Mouse (Mus musculus) myocyte (in vitro differentiated cells): ENCODE measurements at regions not wholly inside any gene's neighbourhood (a gene's known extent, or its start where the extent isn't known, plus 50 kb on each side); places are given as distances from the start of the nearest gene placed in this dataset.

Source experiments
- H3K27me3 ChIP-seq: one replicate; pipeline ENCODE4 v1.6.1; 2011; ENCODE audit not compliant: control insufficient read depth, insufficient read depth, insufficient read length
- H3K36me3 ChIP-seq: one replicate; pipeline ENCODE4 v1.6.1; 2011; ENCODE audit not compliant: control insufficient read depth, insufficient read depth
- H3K4me2 ChIP-seq: one replicate; pipeline ENCODE4 v1.6.1; 2011; ENCODE audit warnings: low read depth, control low read depth
- H3K4me3 ChIP-seq: one replicate; pipeline ENCODE4 v1.5.1; 2011; ENCODE audit warnings: mild to moderate bottlenecking, control low read depth, moderate library complexity
- H3K79me2 ChIP-seq: one replicate; pipeline ENCODE4 v1.6.1; 2011; ENCODE audit not compliant: control insufficient read depth, insufficient read depth
- H3ac ChIP-seq: one replicate; pipeline ENCODE4 v1.6.1; 2011; ENCODE audit not compliant: control insufficient read depth, insufficient read length
- CEBPB ChIP-seq: IDR thresholded peaks from 2 replicates; pipeline ENCODE4 v1.6.1; 2011; ENCODE audit warnings: mild to moderate bottlenecking, moderate library complexity; ENCODE audit not compliant: poor library complexity, insufficient read depth, severe bottlenecking
- E2F4 ChIP-seq: IDR thresholded peaks from one replicate; pipeline ENCODE4 v1.6.1; 2011; ENCODE audit warnings: mild to moderate bottlenecking, control low read depth, moderate library complexity; ENCODE audit not compliant: insufficient read depth
- MAX ChIP-seq: IDR thresholded peaks from one replicate; pipeline ENCODE4 v1.6.1; 2011; ENCODE audit warnings: low read depth, mild to moderate bottlenecking, control low read depth
- MYOD1 ChIP-seq, 3 experiments: IDR thresholded peaks; one replicate each; pipeline ENCODE4 v1.6.1; 2011; ENCODE audit warnings: control low read depth in 2 of 3, low read depth in 2 of 3, mild to moderate bottlenecking in 2 of 3, moderate library complexity in 1 of 3; ENCODE audit not compliant: insufficient read length in 2 of 3, control insufficient read depth in 1 of 3
- MYOG ChIP-seq, 3 experiments: IDR thresholded peaks; one replicate each; pipeline ENCODE4 v1.6.1; 2011; ENCODE audit warnings: control low read depth in 2 of 3, low read depth in 2 of 3, mild to moderate bottlenecking in 2 of 3; ENCODE audit not compliant: insufficient read length in 2 of 3, control insufficient read depth in 1 of 3, insufficient read depth in 1 of 3
- POLR2A ChIP-seq: IDR thresholded peaks from one replicate; pipeline ENCODE4 v1.6.1; 2011; ENCODE audit warnings: low read depth, mild to moderate bottlenecking, control low read depth, moderate library complexity; ENCODE audit not compliant: insufficient read length
- POLR2AphosphoS2 ChIP-seq: IDR thresholded peaks from one replicate; pipeline ENCODE4 v1.6.1; 2011; ENCODE audit warnings: low read depth, control low read depth; ENCODE audit not compliant: insufficient read length
- REST ChIP-seq: IDR thresholded peaks from one replicate; pipeline ENCODE4 v1.6.1; 2011; ENCODE audit warnings: mild to moderate bottlenecking, control low read depth, moderate library complexity; ENCODE audit not compliant: insufficient read depth, insufficient read length
- SRF ChIP-seq: IDR thresholded peaks from one replicate; pipeline ENCODE4 v1.6.1; 2011; ENCODE audit warnings: low read depth; ENCODE audit not compliant: control insufficient read depth, insufficient read length
- TCF12 ChIP-seq: IDR thresholded peaks from one replicate; pipeline ENCODE4 v1.6.1; 2011; ENCODE audit warnings: mild to moderate bottlenecking, control low read depth; ENCODE audit not compliant: poor library complexity, insufficient read depth, severe bottlenecking
- TCF3 ChIP-seq: IDR thresholded peaks from one replicate; pipeline ENCODE4 v1.6.1; 2011; ENCODE audit warnings: low read depth, control low read depth; ENCODE audit not compliant: insufficient read length
- USF1 ChIP-seq: IDR thresholded peaks from one replicate; pipeline ENCODE4 v1.6.1; 2011; ENCODE audit warnings: low read depth, mild to moderate bottlenecking, control low read depth, moderate library complexity

- Histone ChIP-seq H3K36me3 (no peaks in the 10 kb centered on the region), H3K27me3 (no peaks in the 10 kb centered on the region), H3K4me3 (no peak overlapping the region), H3K79me2 (no peaks in the 10 kb centered on the region), H3K4me2 (no peak overlapping the region), H3ac (no peak overlapping the region)
- no peak for TF ChIP-seq TCF3
- no peak for TF ChIP-seq MAX
Measured at GRCm38 (mm10) chr13:72497521-72497920, 131.1 kb upstream of the Irx2 start.

- TF ChIP-seq TCF3: no peak
- no peak for TF ChIP-seq MAX
- TF ChIP-seq REST: no peak
- TF ChIP-seq TCF12: no peak
- no peak for TF ChIP-seq MYOG (IDR thresholded peaks at IDR 0.05; ENCODE audit: control insufficient read depth in 1 of 3, insufficient read depth in 1 of 3, insufficient read length in 2 of 3, low read depth in 2 of 3)
- TF ChIP-seq CEBPB: no peak
- no peak for TF ChIP-seq POLR2AphosphoS2
- TF ChIP-seq POLR2A: no peak
- no peak for TF ChIP-seq MYOD1 (IDR thresholded peaks at IDR 0.05; ENCODE audit: control insufficient read depth in 1 of 3, insufficient read length in 2 of 3, low read depth in 2 of 3)
- no peak for TF ChIP-seq E2F4
- no peak for TF ChIP-seq SRF
- no peaks in the 10 kb centered on the region for H3K79me2 ChIP-seq
- no peak overlapping the region for H3K4me2 ChIP-seq
- H3K4me3 ChIP-seq: no peak overlapping the region
- no peaks in the 10 kb centered on the region for H3K36me3 ChIP-seq
- no peaks in the 10 kb centered on the region for H3K27me3 ChIP-seq
- H3ac ChIP-seq: no peak overlapping the region
Measured at GRCm38 (mm10) chr13:72505954-72506353, 122.7 kb upstream of the Irx2 start.

- Histone ChIP-seq H3K79me2 (no peaks in the 10 kb centered on the region), H3K4me3 (no peak overlapping the region), H3K36me3 (no peaks in the 10 kb centered on the region), H3K27me3 (no peaks in the 10 kb centered on the region), H3ac (no peak overlapping the region), H3K4me2 (no peak overlapping the region)
- TF ChIP-seq POLR2A (no peak), MYOD1 (IDR thresholded peaks at IDR 0.05; ENCODE audit: control insufficient read depth in 1 of 3, insufficient read length in 2 of 3, low read depth in 2 of 3) (no peak), CEBPB (no peak)
Measured at GRCm38 (mm10) chr13:72538633-72539032, 90.0 kb upstream of the Irx2 start.

- Histone ChIP-seq H3K79me2 (no peaks in the 10 kb centered on the region), H3K4me2 (no peak overlapping the region), H3K36me3 (no peaks in the 10 kb centered on the region), H3ac (no peak overlapping the region), H3K4me3 (no peak overlapping the region), H3K27me3 (no peaks in the 10 kb centered on the region)
- TF ChIP-seq MYOG (IDR thresholded peaks at IDR 0.05; ENCODE audit: control insufficient read depth in 1 of 3, insufficient read depth in 1 of 3, insufficient read length in 2 of 3, low read depth in 2 of 3): no peak
- TF ChIP-seq CEBPB: no peak
- no peak for TF ChIP-seq MAX
- no peak for TF ChIP-seq POLR2A
- no peak for TF ChIP-seq E2F4
- TF ChIP-seq USF1: no peak
- TF ChIP-seq TCF3: no peak
- TF ChIP-seq REST: no peak
- TF ChIP-seq SRF: no peak
- no peak for TF ChIP-seq MYOD1 (IDR thresholded peaks at IDR 0.05; ENCODE audit: control insufficient read depth in 1 of 3, insufficient read length in 2 of 3, low read depth in 2 of 3)
- TF ChIP-seq TCF12: no peak
Measured at GRCm38 (mm10) chr13:72541706-72542105, 86.9 kb upstream of the Irx2 start.

GRCm38 (mm10) chr13:72557951-72558350, 70.7 kb upstream of the Irx2 start:
- no peak for TF ChIP-seq MAX
- no peak for TF ChIP-seq MYOD1 (IDR thresholded peaks at IDR 0.05; ENCODE audit: control insufficient read depth in 1 of 3, insufficient read length in 2 of 3, low read depth in 2 of 3)
- TF ChIP-seq E2F4: no peak
- TF ChIP-seq MYOG (IDR thresholded peaks at IDR 0.05; ENCODE audit: control insufficient read depth in 1 of 3, insufficient read depth in 1 of 3, insufficient read length in 2 of 3, low read depth in 2 of 3): no peak
- no peak for TF ChIP-seq TCF3
- TF ChIP-seq POLR2A: no peak
- no peak for TF ChIP-seq POLR2AphosphoS2
- TF ChIP-seq SRF: no peak
- TF ChIP-seq CEBPB: no peak
- TF ChIP-seq USF1: no peak
- TF ChIP-seq REST: no peak
- Histone ChIP-seq H3K79me2 (no peaks in the 10 kb centered on the region), H3ac (no peak overlapping the region)

More at GRCm38 (mm10) chr13:72557951-72558350, 70.7 kb upstream of the Irx2 start:
- no peaks in the 10 kb centered on the region for H3K36me3 ChIP-seq
- no peaks in the 10 kb centered on the region for H3K27me3 ChIP-seq
- H3K4me3 ChIP-seq: no peak overlapping the region
- no peak overlapping the region for H3K4me2 ChIP-seq
